Mouse (Mus musculus): Measurements from ENCODE around the gene Trip12.

Gene Trip12

GRCm38 (mm10) chr1:84859597-84859996, 19.3 kb upstream of the Trip12 start:
- no peak for DNase-seq

GRCm38 (mm10) chr1:84855756-84856155, 15.4 kb upstream of the Trip12 start:
- DNase-seq: no peak

GRCm38 (mm10) chr1:84854966-84855365, 14.7 kb upstream of the Trip12 start:
- no peak for DNase-seq

- DNase-seq: no peak
Observed at GRCm38 (mm10) chr1:84853721-84854120, 13.4 kb upstream of the Trip12 start.

GRCm38 (mm10) chr1:84851512-84852235, 11.4 kb upstream of the Trip12 start:
- DNase-seq: peak; percentile 68

GRCm38 (mm10) chr1:84850471-84850870, 10.2 kb upstream of the Trip12 start:
- DNase-seq: no peak

GRCm38 (mm10) chr1:84849804-84850203, 9.5 kb upstream of the Trip12 start:
- no peak for DNase-seq

- no peak for DNase-seq
Observed at GRCm38 (mm10) chr1:84848801-84849455, 8.6 kb upstream of the Trip12 start.

GRCm38 (mm10) chr1:84848335-84848734, 8.0 kb upstream of the Trip12 start:
- no peak for DNase-seq

GRCm38 (mm10) chr1:84847698-84848097, 7.4 kb upstream of the Trip12 start:
- DNase-seq: no peak

GRCm38 (mm10) chr1:84843366-84843765, 3.0 kb upstream of the Trip12 start:
- DNase-seq: no peak

- no peak for DNase-seq
Observed at GRCm38 (mm10) chr1:84841061-84841460, 745 bp upstream of the Trip12 start.

- DNase-seq: peak; percentile 95
Observed at GRCm38 (mm10) chr1:84839309-84840017, 853 bp downstream of the Trip12 start, which contains the start of gene Fbxo36. Fbxo36 (plus strand) TSS chr1:84839841.

GRCm38 (mm10) chr1:84838621-84839151, 1.6 kb downstream of the Trip12 start:
- peak; percentile 79 for DNase-seq

GRCm38 (mm10) chr1:84838156-84838555, 2.2 kb downstream of the Trip12 start:
- no peak for DNase-seq

GRCm38 (mm10) chr1:84837523-84838145, 2.7 kb downstream of the Trip12 start:
- peak; percentile 10 for DNase-seq

- DNase-seq: no peak
Observed at GRCm38 (mm10) chr1:84825091-84825490, 15.2 kb downstream of the Trip12 start.

- no peak for DNase-seq
Observed at GRCm38 (mm10) chr1:84817596-84817995, 22.7 kb downstream of the Trip12 start.

- no peak for DNase-seq
Observed at GRCm38 (mm10) chr1:84803788-84804187, 36.5 kb downstream of the Trip12 start.

GRCm38 (mm10) chr1:84799166-84799565, 41.1 kb downstream of the Trip12 start:
- DNase-seq: no peak

- DNase-seq: no peak
Observed at GRCm38 (mm10) chr1:84795335-84795734, 45.0 kb downstream of the Trip12 start.

- no peak for DNase-seq
Observed at GRCm38 (mm10) chr1:84791393-84791792, 48.9 kb downstream of the Trip12 start.

GRCm38 (mm10) chr1:84780630-84781029, 59.7 kb downstream of the Trip12 start:
- no peak for DNase-seq
